Mouse (Mus musculus) frontal cortex, postnatal 14 days (tissue): Measurements from ENCODE around the gene Dtx1.

ENCODE experiments used
- DNase-seq, 2 experiments: peaks; one replicate each; pipeline ENCODE4 v3.0.0; 2022; ENCODE audit warnings: low spot score in 2 of 2

The Dtx1 gene

DNA sequence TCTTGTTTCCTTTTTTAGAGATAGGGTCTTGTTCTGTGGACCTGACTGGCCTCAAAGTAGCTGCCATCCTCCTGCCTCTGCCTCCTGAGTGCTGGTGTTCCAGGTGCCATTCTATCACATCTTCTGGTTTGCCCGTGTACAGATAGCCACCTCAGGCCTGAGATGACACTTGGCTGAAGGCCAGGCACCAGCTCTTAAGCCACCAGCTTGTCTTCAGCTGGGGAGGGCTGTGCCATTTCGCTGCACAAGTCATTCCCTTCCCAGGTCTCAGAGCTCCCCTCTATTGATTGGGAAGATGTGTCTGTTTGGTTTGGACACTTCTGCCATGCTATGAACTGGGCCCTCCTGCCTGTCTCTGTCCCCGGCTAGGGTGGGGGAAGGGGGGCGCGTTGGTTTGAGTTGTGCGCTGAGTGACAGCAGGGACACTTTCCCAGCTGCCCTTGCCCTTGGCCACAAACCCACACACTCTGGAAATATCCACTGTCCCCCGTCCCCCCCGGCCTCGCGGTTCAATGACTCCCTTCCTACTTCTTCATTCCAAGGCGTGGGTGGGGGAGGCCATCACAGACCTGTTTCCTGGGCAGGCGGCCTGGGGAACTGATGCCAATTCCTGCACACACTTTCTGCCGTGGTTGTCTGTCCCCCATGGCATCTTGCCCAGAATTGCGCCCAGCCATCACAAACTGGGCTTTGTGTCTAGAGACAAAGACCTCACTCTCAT lies 68.2 kb downstream of the Dtx1 start:
- no peak for DNase-seq

GRCm38 (mm10) chr5:120640094-120640493 lies 71.6 kb downstream of the Dtx1 start:
- no peak for DNase-seq

- no peak for DNase-seq
Measured at GRCm38 (mm10) chr5:120635633-120636032, 76.1 kb downstream of the Dtx1 start.

- DNase-seq: no peak
Measured at GRCm38 (mm10) chr5:120634860-120635259, 76.9 kb downstream of the Dtx1 start.

- DNase-seq: no peak
Measured at GRCm38 (mm10) chr5:120634131-120634530, 77.6 kb downstream of the Dtx1 start, which contains the start of gene Cfap73. Gene Cfap73, minus strand, starts transcription at chr5:120634235.

DNA sequence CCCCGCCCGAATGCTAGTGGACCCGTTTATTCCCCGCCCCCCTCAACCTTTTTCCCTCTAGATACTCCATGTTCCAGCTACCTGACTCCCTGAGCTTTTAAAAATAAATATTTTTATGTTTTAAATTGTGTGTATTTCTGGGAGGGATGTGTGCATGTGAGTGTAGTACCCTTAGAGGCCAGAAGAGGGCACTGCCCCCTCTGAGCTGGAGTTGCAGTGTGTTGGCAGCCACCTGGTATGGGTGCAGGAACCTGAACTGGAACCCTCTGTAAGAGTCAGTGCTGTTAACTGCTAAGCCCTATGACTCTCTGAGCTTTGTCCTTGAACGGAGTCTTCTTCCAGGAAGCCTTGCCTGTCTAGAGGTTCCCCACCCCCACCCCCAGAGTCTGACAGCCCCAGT lies 79.8 kb downstream of the Dtx1 start:
- DNase-seq: no peak

GRCm38 (mm10) chr5:120631128-120631527 lies 80.6 kb downstream of the Dtx1 start:
- DNase-seq: no peak
